In genomic region chr3:37875331-37876015, GRCm38 (mm10) we compare ENCODE assay signal across 8 mouse cellular contexts.
A peak's percentile ranks its signal among the peaks of the same experiment; 100 is the strongest.
DNase-seq lines count a peak whose midpoint lies in the region; ATAC-seq and TF ChIP-seq lines count a peak whose summit lies in the region.

No protein-coding gene starts in this region.

- H3K4me1 ChIP-seq in embryonic fibroblast, embryonic 13.5 days (ENCODE audit: control insufficient read depth, insufficient read depth, low read length), result peaks cover 20% of the 10 kb centered on the region
- peaks cover 24% of the 10 kb centered on the region for H3K4me1 ChIP-seq in heart, embryonic 15.5 days (replicated peaks)
- 0 out of 2 replicates have a peak, but pooled peaks cover 3% of the 10 kb centered on the region for H3K4me1 ChIP-seq in kidney, postnatal 0 days (replicated peaks; ENCODE audit: insufficient read depth, low read length)
- peaks cover 16% of the 10 kb centered on the region for H3K4me1 ChIP-seq in stomach, embryonic 16.5 days (ENCODE audit: control insufficient read depth, insufficient read depth, low read length)

- TF ChIP-seq POLR2A in embryonic fibroblast, embryonic 13.5 days (IDR thresholded peaks at IDR 0.05; ENCODE audit: low read depth, low read length), result peak; percentile 34; the same call in 1 of the 2 replicates

- DNase-seq in layer of hippocampus, adult 2 months (ENCODE audit: low spot score in 2 of 2), result no peak
- DNase-seq in layer of hippocampus, adult 9-10 months (ENCODE audit: low spot score), result no peak
- DNase-seq in kidney, postnatal 0 days (ENCODE audit: low spot score), result peak; percentile 91
- peak; percentile 85 for DNase-seq in lung, postnatal 36 days
- DNase-seq in spleen, postnatal 36 days (ENCODE audit: low spot score in 2 of 2), result no peak

- H3K9me3 ChIP-seq in heart, embryonic 15.5 days (replicated peaks), result no peaks in the 10 kb centered on the region
- no peaks in the 10 kb centered on the region for H3K9me3 ChIP-seq in kidney, postnatal 0 days (replicated peaks; ENCODE audit: low read length)
- H3K9me3 ChIP-seq in stomach, embryonic 16.5 days (replicated peaks; ENCODE audit: control insufficient read depth, low read length), result no peaks in the 10 kb centered on the region

- H3K4me3 ChIP-seq in layer of hippocampus, adult 2 months, result no peak overlapping the region
- H3K4me3 ChIP-seq in embryonic fibroblast, embryonic 13.5 days (ENCODE audit: insufficient read depth, low read length), result no peak overlapping the region
- no peak overlapping the region for H3K4me3 ChIP-seq in heart, embryonic 15.5 days
- H3K4me3 ChIP-seq in kidney, postnatal 0 days (replicated peaks; ENCODE audit: low read depth, low read length), result no peak overlapping the region
- H3K4me3 ChIP-seq in stomach, embryonic 16.5 days (replicated peaks; ENCODE audit: low read length), result no peak overlapping the region

- H3K9ac ChIP-seq in heart, embryonic 15.5 days, result 0 out of 2 replicates have a peak overlapping the region, but pooled peaks have one; percentile 3
- no peak overlapping the region for H3K9ac ChIP-seq in kidney, postnatal 0 days (ENCODE audit: low read depth, low read length)
- no peak overlapping the region; the same call in 1 of the 2 replicates for H3K9ac ChIP-seq in stomach, embryonic 16.5 days (ENCODE audit: low read length)

- TF ChIP-seq CTCF in layer of hippocampus, adult 2 months (conservative IDR thresholded peaks at IDR 0.05), result no peak
- TF ChIP-seq CTCF in embryonic fibroblast, embryonic 13.5 days (IDR thresholded peaks at IDR 0.05; ENCODE audit: borderline replicate concordance, insufficient read depth, low read length), result no peak; the same call in 1 of the 2 replicates
- 0 out of 2 replicates have a peak, but pooled peaks have one; percentile 16 for TF ChIP-seq CTCF in kidney, postnatal 0 days (IDR thresholded peaks at IDR 0.05; ENCODE audit: low read depth)

- no peaks in the 10 kb centered on the region for H3K27me3 ChIP-seq in heart, embryonic 15.5 days
- no peaks in the 10 kb centered on the region for H3K27me3 ChIP-seq in kidney, postnatal 0 days (ENCODE audit: insufficient read depth, low read length)
- H3K27me3 ChIP-seq in stomach, embryonic 16.5 days (ENCODE audit: control insufficient read depth, insufficient read depth, low read length), result no peaks in the 10 kb centered on the region

- peak overlapping the region; percentile 64 for H3K27ac ChIP-seq in layer of hippocampus, adult 2 months
- H3K27ac ChIP-seq in embryonic fibroblast, embryonic 13.5 days (ENCODE audit: insufficient read depth, low read length), result peak overlapping the region; percentile 97
- H3K27ac ChIP-seq in heart, embryonic 15.5 days, result peak overlapping the region; percentile 97
- H3K27ac ChIP-seq in kidney, postnatal 0 days, result peak overlapping the region; percentile 72
- H3K27ac ChIP-seq in stomach, embryonic 16.5 days (ENCODE audit: low read length), result peak overlapping the region; percentile 93

- no peaks in the 10 kb centered on the region for H3K36me3 ChIP-seq in heart, embryonic 15.5 days
- H3K36me3 ChIP-seq in kidney, postnatal 0 days (ENCODE audit: insufficient read depth, low read length), result no peaks in the 10 kb centered on the region
- no peaks in the 10 kb centered on the region for H3K36me3 ChIP-seq in stomach, embryonic 16.5 days (ENCODE audit: control insufficient read depth, insufficient read depth, low read length)

- no peak overlapping the region for H3K4me2 ChIP-seq in heart, embryonic 15.5 days
- no peak overlapping the region for H3K4me2 ChIP-seq in kidney, postnatal 0 days (ENCODE audit: low read length)
- no peak overlapping the region for H3K4me2 ChIP-seq in stomach, embryonic 16.5 days (ENCODE audit: low read depth, low read length)

- peak; percentile 90 for ATAC-seq in heart, embryonic 15.5 days (replicated peaks; ENCODE audit: insufficient number of reproducible peaks, insufficient read depth, low FRiP score, low read depth)
- ATAC-seq in kidney, postnatal 0 days (replicated peaks; ENCODE audit: low FRiP score, low read depth), result peak; percentile 80
- ATAC-seq in stomach, embryonic 16.5 days (ENCODE audit: insufficient read depth, low FRiP score), result peak; percentile 93

- WGBS in heart, embryonic 15.5 days, result 5% methylated on average over 6 of the region's 6 CpGs
- WGBS in kidney, postnatal 0 days, result 28% methylated on average over 6 of the region's 6 CpGs
- WGBS in stomach, embryonic 16.5 days, result 22% methylated on average over 6 of the region's 6 CpGs

Comparison
In these comparisons a context has a peak if more than half of its experiments do, and no peak if none do; other contexts are left out.
1. DNase-seq: peak in kidney, postnatal 0 days (single experiment) and lung, postnatal 36 days (single experiment); none in layer of hippocampus, adult 2 months (0 of 2), layer of hippocampus, adult 9-10 months (single experiment) and spleen, postnatal 36 days (0 of 2).
2. Peak in every context shown above with its lines, with median percentiles within 50 percentile points of each other: H3K27ac ChIP-seq and ATAC-seq.